Mouse (Mus musculus) liver, embryonic 14.5 days (tissue): ENCODE data around the gene Ccr6.

Experiments
- CTCF ChIP-seq: IDR thresholded peaks from 2 replicates; pipeline ENCODE4 v1.5.1; 2016; ENCODE audit warnings: antibody characterized with exemption, low read depth, control low read depth
- EP300 ChIP-seq: IDR thresholded peaks from 2 replicates; pipeline ENCODE4 v1.6.1; 2016; ENCODE audit warnings: antibody characterized with exemption, low read depth

- TF ChIP-seq CTCF (no peak), EP300 (no peak)
Measured at GRCm38 (mm10) chr17:8228622-8229021, 7.2 kb upstream of the Ccr6 start.
